Mouse (Mus musculus): ENCODE measurements around the gene Cdsn. TPM values are rescaled to one million over a fixed set of nuclear protein-coding genes. Genes with fewer than 3 reads are reported as not detected.

Cdsn gene
- polyA plus RNA-seq, 1 experiment, result not detected

GRCm38 (mm10) chr17:35588387-35588786 lies 36.5 kb downstream of the Cdsn start:
- TF ChIP-seq POLR2A (IDR thresholded peaks at IDR 0.05; ENCODE audit: borderline replicate concordance, control insufficient read depth, low read depth, low read length) (no peak), CTCF (IDR thresholded peaks at IDR 0.05; ENCODE audit: control insufficient read depth, insufficient read depth, low read length) (no peak)
- 63% methylated on average over 4 of the region's 4 CpGs for WGBS
- no peak overlapping the region for H3K27ac ChIP-seq (ENCODE audit: control insufficient read depth, insufficient read depth, low read depth, low read length, poor library complexity)
- H3K4me1 ChIP-seq (ENCODE audit: control insufficient read depth, insufficient read depth, low read length), result no peaks in the 10 kb centered on the region
- H3K4me3 ChIP-seq (replicated peaks; ENCODE audit: control insufficient read depth, low read depth, low read length), result no peak overlapping the region

GRCm38 (mm10) chr17:35590410-35591218 lies 38.7 kb downstream of the Cdsn start:
- 15% methylated on average over 21 of the region's 21 CpGs for WGBS
- TF ChIP-seq CTCF (IDR thresholded peaks at IDR 0.05; ENCODE audit: control insufficient read depth, insufficient read depth, low read length), result peak; percentile 80
- TF ChIP-seq POLR2A (IDR thresholded peaks at IDR 0.05; ENCODE audit: borderline replicate concordance, control insufficient read depth, low read depth, low read length), result no peak
- Histone ChIP-seq H3K4me3 (replicated peaks; ENCODE audit: control insufficient read depth, low read depth, low read length) (no peak overlapping the region), H3K4me1 (ENCODE audit: control insufficient read depth, insufficient read depth, low read length) (no peaks in the 10 kb centered on the region), H3K27ac (ENCODE audit: control insufficient read depth, insufficient read depth, low read depth, low read length, poor library complexity) (no peak overlapping the region)

GRCm38 (mm10) chr17:35591219-35591578 lies 39.3 kb downstream of the Cdsn start:
- no peaks in the 10 kb centered on the region for H3K4me1 ChIP-seq (ENCODE audit: control insufficient read depth, insufficient read depth, low read length)
- H3K4me3 ChIP-seq (replicated peaks; ENCODE audit: control insufficient read depth, low read depth, low read length), result no peak overlapping the region
- WGBS, result 88% methylated on average over 7 of the region's 7 CpGs
- no peak for TF ChIP-seq POLR2A (IDR thresholded peaks at IDR 0.05; ENCODE audit: borderline replicate concordance, control insufficient read depth, low read depth, low read length)
- TF ChIP-seq CTCF (IDR thresholded peaks at IDR 0.05; ENCODE audit: control insufficient read depth, insufficient read depth, low read length), result no peak
- H3K27ac ChIP-seq (ENCODE audit: control insufficient read depth, insufficient read depth, low read depth, low read length, poor library complexity), result no peak overlapping the region

- Histone ChIP-seq H3K4me1 (ENCODE audit: control insufficient read depth, insufficient read depth, low read length) (no peaks in the 10 kb centered on the region), H3K27ac (ENCODE audit: control insufficient read depth, insufficient read depth, low read depth, low read length, poor library complexity) (no peak overlapping the region), H3K4me3 (replicated peaks; ENCODE audit: control insufficient read depth, low read depth, low read length) (no peak overlapping the region)
- 89% methylated on average over 15 of the region's 15 CpGs for WGBS
- TF ChIP-seq POLR2A (IDR thresholded peaks at IDR 0.05; ENCODE audit: borderline replicate concordance, control insufficient read depth, low read depth, low read length) (no peak), CTCF (IDR thresholded peaks at IDR 0.05; ENCODE audit: control insufficient read depth, insufficient read depth, low read length) (no peak)
Measured at GRCm38 (mm10) chr17:35591731-35592130, 39.8 kb downstream of the Cdsn start.

- 85% methylated on average over 9 of the region's 9 CpGs for WGBS
- no peak for TF ChIP-seq CTCF (IDR thresholded peaks at IDR 0.05; ENCODE audit: control insufficient read depth, insufficient read depth, low read length)
- TF ChIP-seq POLR2A (IDR thresholded peaks at IDR 0.05; ENCODE audit: borderline replicate concordance, control insufficient read depth, low read depth, low read length), result no peak
- Histone ChIP-seq H3K4me3 (replicated peaks; ENCODE audit: control insufficient read depth, low read depth, low read length) (no peak overlapping the region), H3K27ac (ENCODE audit: control insufficient read depth, insufficient read depth, low read depth, low read length, poor library complexity) (no peak overlapping the region), H3K4me1 (ENCODE audit: control insufficient read depth, insufficient read depth, low read length) (no peaks in the 10 kb centered on the region)
Measured at GRCm38 (mm10) chr17:35592131-35592530, 40.2 kb downstream of the Cdsn start.

DNA sequence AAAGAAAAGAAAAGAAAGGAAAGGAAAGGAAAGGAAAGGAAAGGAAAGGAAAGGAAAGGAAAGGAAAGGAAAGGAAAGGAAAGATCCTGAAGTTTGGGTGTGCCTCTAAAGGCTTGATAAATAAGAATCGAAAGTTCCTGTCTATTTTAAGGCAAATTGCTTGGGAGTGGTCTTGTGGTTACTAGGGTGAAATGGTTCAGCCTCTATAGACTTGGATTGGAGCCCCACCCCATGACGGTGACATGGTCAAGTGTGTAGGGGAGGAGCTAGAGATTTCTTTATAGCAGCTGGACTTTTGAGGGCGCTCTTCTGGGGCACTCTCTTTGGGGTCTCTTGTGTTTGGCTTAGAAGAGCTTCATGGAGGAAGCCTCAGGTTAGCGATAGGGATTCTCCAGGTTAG lies 41.9 kb downstream of the Cdsn start:
- no peak overlapping the region for H3K4me3 ChIP-seq (replicated peaks; ENCODE audit: control insufficient read depth, low read depth, low read length)
- H3K4me1 ChIP-seq (ENCODE audit: control insufficient read depth, insufficient read depth, low read length), result no peaks in the 10 kb centered on the region
- no peak for TF ChIP-seq POLR2A (IDR thresholded peaks at IDR 0.05; ENCODE audit: borderline replicate concordance, control insufficient read depth, low read depth, low read length)
- TF ChIP-seq CTCF (IDR thresholded peaks at IDR 0.05; ENCODE audit: control insufficient read depth, insufficient read depth, low read length), result no peak
- no peak overlapping the region for H3K27ac ChIP-seq (ENCODE audit: control insufficient read depth, insufficient read depth, low read depth, low read length, poor library complexity)
- 23% methylated on average over 4 of the region's 4 CpGs for WGBS

DNA sequence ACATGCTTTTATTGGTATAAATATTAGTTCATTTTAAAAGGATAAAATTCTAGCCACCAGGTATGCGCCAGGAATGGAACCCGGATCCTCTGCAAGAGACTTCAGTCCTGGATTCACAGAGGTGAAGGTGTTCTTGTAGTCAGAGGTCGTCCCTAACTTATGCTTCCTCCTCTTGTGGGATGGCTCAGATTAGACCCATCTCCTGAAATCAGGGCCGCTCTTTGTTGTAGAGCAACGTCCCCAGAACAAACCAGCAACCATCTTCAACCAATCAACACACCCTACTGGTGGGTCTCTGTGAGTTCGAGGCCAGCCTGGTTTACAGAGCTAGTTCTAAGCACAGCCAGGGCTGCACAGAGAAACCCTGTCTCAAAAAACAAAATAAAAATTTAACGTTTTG lies 42.5 kb downstream of the Cdsn start:
- TF ChIP-seq CTCF (IDR thresholded peaks at IDR 0.05; ENCODE audit: control insufficient read depth, insufficient read depth, low read length), result no peak
- TF ChIP-seq POLR2A (IDR thresholded peaks at IDR 0.05; ENCODE audit: borderline replicate concordance, control insufficient read depth, low read depth, low read length), result no peak
- no peak overlapping the region for H3K4me3 ChIP-seq (replicated peaks; ENCODE audit: control insufficient read depth, low read depth, low read length)
- H3K27ac ChIP-seq (ENCODE audit: control insufficient read depth, insufficient read depth, low read depth, low read length, poor library complexity), result no peak overlapping the region
- 65% methylated on average over 7 of the region's 7 CpGs for WGBS
- no peaks in the 10 kb centered on the region for H3K4me1 ChIP-seq (ENCODE audit: control insufficient read depth, insufficient read depth, low read length)

- 82% methylated on average over 3 of the region's 3 CpGs for WGBS
- Histone ChIP-seq H3K4me1 (ENCODE audit: control insufficient read depth, insufficient read depth, low read length) (no peaks in the 10 kb centered on the region), H3K4me3 (replicated peaks; ENCODE audit: control insufficient read depth, low read depth, low read length) (no peak overlapping the region), H3K27ac (ENCODE audit: control insufficient read depth, insufficient read depth, low read depth, low read length, poor library complexity) (no peak overlapping the region)
- TF ChIP-seq POLR2A (IDR thresholded peaks at IDR 0.05; ENCODE audit: borderline replicate concordance, control insufficient read depth, low read depth, low read length) (no peak), CTCF (IDR thresholded peaks at IDR 0.05; ENCODE audit: control insufficient read depth, insufficient read depth, low read length) (no peak)
Measured at GRCm38 (mm10) chr17:35597399-35597798, 45.5 kb downstream of the Cdsn start.
